Mouse (Mus musculus): ENCODE measurements at regions not wholly inside any gene's neighbourhood (a gene's known extent, or its start where the extent isn't known, plus 50 kb on each side); places are given as distances from the start of the nearest gene placed in this dataset.
"Not testable (repeated sequence)": the region's sequence is repeated elsewhere in the genome, so short reads cannot be mapped to it uniquely, and the experiment has no call there.

GRCm38 (mm10) chr5:75419282-75419681 lies 155.4 kb upstream of the Kit start:
- H3K4me2 ChIP-seq (replicated peaks); H3K9ac ChIP-seq (replicated peaks); H3K27ac ChIP-seq; H3K27me3 ChIP-seq; H3K9me3 ChIP-seq; H3K4me1 ChIP-seq (replicated peaks); ATAC-seq; H3K36me3 ChIP-seq; H3K4me3 ChIP-seq (replicated peaks): not testable (repeated sequence)
- 92% methylated on average over 2 of the region's 2 CpGs for WGBS

GRCm38 (mm10) chr5:75432885-75433284 lies 141.8 kb upstream of the Kit start:
- 98% methylated on average over 2 of the region's 2 CpGs for WGBS
- peaks cover 10% of the 10 kb centered on the region; the same call in 1 of the 2 replicates for H3K4me1 ChIP-seq (replicated peaks)
- H3K36me3 ChIP-seq = no peaks in the 10 kb centered on the region
- no peaks in the 10 kb centered on the region for H3K27me3 ChIP-seq
- H3K4me3 ChIP-seq (replicated peaks) = no peak overlapping the region
- ATAC-seq = no peak
- no peak overlapping the region for H3K4me2 ChIP-seq (replicated peaks)
- no peak overlapping the region for H3K9ac ChIP-seq (replicated peaks)
- H3K27ac ChIP-seq = no peak overlapping the region
- no peaks in the 10 kb centered on the region for H3K9me3 ChIP-seq

- Histone ChIP-seq H3K4me1 (replicated peaks) (peaks cover 4% of the 10 kb centered on the region), H3K9me3 (no peaks in the 10 kb centered on the region), H3K36me3 (no peaks in the 10 kb centered on the region), H3K4me3 (replicated peaks) (no peak overlapping the region), H3K4me2 (replicated peaks) (no peak overlapping the region), H3K27ac (no peak overlapping the region), H3K9ac (replicated peaks) (no peak overlapping the region), H3K27me3 (no peaks in the 10 kb centered on the region)
- no peak for ATAC-seq
- WGBS = 69% methylated on average over 5 of the region's 5 CpGs
Observed at GRCm38 (mm10) chr5:75437924-75438323, 136.8 kb upstream of the Kit start.

- peak; percentile 56 for ATAC-seq
- H3K4me2 ChIP-seq (replicated peaks) = no peak overlapping the region
- no peaks in the 10 kb centered on the region for H3K36me3 ChIP-seq
- no peak overlapping the region for H3K9ac ChIP-seq (replicated peaks)
- H3K4me1 ChIP-seq (replicated peaks) = peaks cover 13% of the 10 kb centered on the region
- no peak overlapping the region for H3K4me3 ChIP-seq (replicated peaks)
- H3K9me3 ChIP-seq = no peaks in the 10 kb centered on the region
- H3K27ac ChIP-seq = peak overlapping the region; percentile 44; the same call in 1 of the 2 replicates
- 75% methylated on average over 3 of the region's 3 CpGs for WGBS
- no peaks in the 10 kb centered on the region for H3K27me3 ChIP-seq
Observed at GRCm38 (mm10) chr5:75444024-75444604, 130.6 kb upstream of the Kit start.

- H3K4me2 ChIP-seq (replicated peaks) = no peak overlapping the region
- ATAC-seq = no peak
- H3K9me3 ChIP-seq = no peaks in the 10 kb centered on the region
- H3K36me3 ChIP-seq = no peaks in the 10 kb centered on the region
- H3K27ac ChIP-seq = no peak overlapping the region
- peaks cover 21% of the 10 kb centered on the region for H3K4me1 ChIP-seq (replicated peaks)
- no peaks in the 10 kb centered on the region for H3K27me3 ChIP-seq
- H3K4me3 ChIP-seq (replicated peaks) = no peak overlapping the region
- WGBS = 71% methylated on average over 1 of the region's 1 CpGs
- H3K9ac ChIP-seq (replicated peaks) = no peak overlapping the region
Observed at GRCm38 (mm10) chr5:75446386-75446785, 128.3 kb upstream of the Kit start.

- no peaks in the 10 kb centered on the region for H3K9me3 ChIP-seq
- H3K27me3 ChIP-seq = no peaks in the 10 kb centered on the region
- peak; percentile 65 for ATAC-seq
- no peak overlapping the region for H3K9ac ChIP-seq (replicated peaks)
- no peaks in the 10 kb centered on the region for H3K36me3 ChIP-seq
- peak overlapping the region; percentile 19; the same call in 1 of the 2 replicates for H3K4me2 ChIP-seq (replicated peaks)
- 49% methylated on average over 21 of the region's 21 CpGs for WGBS
- H3K4me3 ChIP-seq (replicated peaks) = no peak overlapping the region
- peaks cover 24% of the 10 kb centered on the region; the same call in 1 of the 2 replicates for H3K4me1 ChIP-seq (replicated peaks)
- H3K27ac ChIP-seq = 0 out of 2 replicates have a peak overlapping the region, but pooled peaks have one; percentile 4
Observed at GRCm38 (mm10) chr5:75449913-75450525, 124.7 kb upstream of the Kit start.

GRCm38 (mm10) chr5:75450564-75450963 lies 124.2 kb upstream of the Kit start:
- Histone ChIP-seq H3K4me3 (replicated peaks) (no peak overlapping the region), H3K36me3 (no peaks in the 10 kb centered on the region), H3K4me2 (replicated peaks) (0 out of 2 replicates have a peak overlapping the region, but pooled peaks have one; percentile 19), H3K9me3 (no peaks in the 10 kb centered on the region), H3K27me3 (no peaks in the 10 kb centered on the region), H3K27ac (no peak overlapping the region), H3K4me1 (replicated peaks) (peaks cover 29% of the 10 kb centered on the region), H3K9ac (replicated peaks) (no peak overlapping the region)
- WGBS = 53% methylated on average over 9 of the region's 9 CpGs
- no peak for ATAC-seq

- H3K4me1 ChIP-seq (replicated peaks) = peaks cover 29% of the 10 kb centered on the region
- H3K4me2 ChIP-seq (replicated peaks) = no peak overlapping the region
- no peak overlapping the region for H3K9ac ChIP-seq (replicated peaks)
- no peaks in the 10 kb centered on the region for H3K36me3 ChIP-seq
- H3K27ac ChIP-seq = no peak overlapping the region
- no peaks in the 10 kb centered on the region for H3K27me3 ChIP-seq
- 63% methylated on average over 5 of the region's 5 CpGs for WGBS
- H3K9me3 ChIP-seq = no peaks in the 10 kb centered on the region
- H3K4me3 ChIP-seq (replicated peaks) = no peak overlapping the region
- no peak for ATAC-seq
Observed at GRCm38 (mm10) chr5:75451081-75451480, 123.6 kb upstream of the Kit start.

GRCm38 (mm10) chr5:75451693-75452092 lies 123.0 kb upstream of the Kit start:
- WGBS = 80% methylated on average over 8 of the region's 8 CpGs
- Histone ChIP-seq H3K4me1 (replicated peaks) (peaks cover 29% of the 10 kb centered on the region), H3K4me3 (replicated peaks) (no peak overlapping the region), H3K9me3 (no peaks in the 10 kb centered on the region), H3K4me2 (replicated peaks) (no peak overlapping the region), H3K9ac (replicated peaks) (no peak overlapping the region), H3K36me3 (no peaks in the 10 kb centered on the region), H3K27ac (no peak overlapping the region), H3K27me3 (no peaks in the 10 kb centered on the region)
- ATAC-seq = no peak

- Histone ChIP-seq H3K4me3 (replicated peaks) (no peak overlapping the region), H3K9me3 (no peaks in the 10 kb centered on the region), H3K36me3 (no peaks in the 10 kb centered on the region), H3K4me2 (replicated peaks) (no peak overlapping the region), H3K4me1 (replicated peaks) (peaks cover 22% of the 10 kb centered on the region), H3K27me3 (no peaks in the 10 kb centered on the region), H3K27ac (no peak overlapping the region), H3K9ac (replicated peaks) (no peak overlapping the region)
- no peak; the same call in 1 of the 2 replicates for ATAC-seq
- WGBS = 67% methylated on average over 9 of the region's 9 CpGs
Observed at GRCm38 (mm10) chr5:75453757-75454390, 120.8 kb upstream of the Kit start.

GRCm38 (mm10) chr5:75454961-75455541 lies 119.7 kb upstream of the Kit start:
- peaks cover 19% of the 10 kb centered on the region for H3K4me1 ChIP-seq (replicated peaks)
- no peak overlapping the region for H3K4me3 ChIP-seq (replicated peaks)
- WGBS = 49% methylated on average over 16 of the region's 16 CpGs
- H3K9me3 ChIP-seq = no peaks in the 10 kb centered on the region
- H3K4me2 ChIP-seq (replicated peaks) = no peak overlapping the region; the same call in 1 of the 2 replicates
- H3K27ac ChIP-seq = no peak overlapping the region
- no peaks in the 10 kb centered on the region for H3K27me3 ChIP-seq
- no peaks in the 10 kb centered on the region for H3K36me3 ChIP-seq
- ATAC-seq = peak; percentile 59
- H3K9ac ChIP-seq (replicated peaks) = no peak overlapping the region

- H3K9me3 ChIP-seq = no peaks in the 10 kb centered on the region
- ATAC-seq = no peak
- H3K27me3 ChIP-seq = no peaks in the 10 kb centered on the region
- no peak overlapping the region for H3K4me3 ChIP-seq (replicated peaks)
- no peaks in the 10 kb centered on the region for H3K36me3 ChIP-seq
- no peak overlapping the region for H3K4me2 ChIP-seq (replicated peaks)
- 77% methylated on average over 6 of the region's 6 CpGs for WGBS
- no peak overlapping the region for H3K27ac ChIP-seq
- H3K4me1 ChIP-seq (replicated peaks) = peaks cover 14% of the 10 kb centered on the region; the same call in 1 of the 2 replicates
- H3K9ac ChIP-seq (replicated peaks) = no peak overlapping the region
Observed at GRCm38 (mm10) chr5:75457403-75457802, 117.3 kb upstream of the Kit start.
